In genomic region chr14:47488732-47489131, GRCm38 (mm10) we compare ENCODE assay signal across 13 mouse cellular contexts. TPM values are rescaled to one million over a fixed set of nuclear protein-coding genes. Genes with fewer than 3 reads are reported as not detected.
A peak's percentile ranks its signal among the peaks of the same experiment; 100 is the strongest.
DNase-seq lines count a peak whose midpoint lies in the region; ATAC-seq and TF ChIP-seq lines count a peak whose summit lies in the region.
"Had no signal": no experiment of that assay in that cellular context is flagged by ENCODE, and none has a peak within 500 bp of the region (broad histone marks: within the 10 kb centered on the region; RNA-seq: fewer than 3 reads in every experiment).

No protein-coding gene starts in this region.

- H3K4me2 ChIP-seq in forebrain, embryonic 13.5 days: peak overlapping the region; percentile 35; the same call in 1 of the 2 replicates
- H3K4me2 ChIP-seq in liver, postnatal 0 days (ENCODE audit: low read depth, low read length): no peak overlapping the region
- H3K4me2 ChIP-seq in liver, embryonic 11.5 days: no peak overlapping the region
- no peak overlapping the region for H3K4me2 ChIP-seq in intestine, embryonic 16.5 days (ENCODE audit: low read depth, low read length)

- H3K9ac ChIP-seq in forebrain, embryonic 13.5 days: no peak overlapping the region
- H3K9ac ChIP-seq in liver, postnatal 0 days (replicated peaks): no peak overlapping the region
- no peak overlapping the region for H3K9ac ChIP-seq in liver, embryonic 11.5 days (ENCODE audit: low read depth, low read length)
- H3K9ac ChIP-seq in intestine, embryonic 16.5 days (ENCODE audit: low read depth, low read length): no peak overlapping the region

- no peak for ATAC-seq in forebrain, embryonic 13.5 days
- peak; percentile 55 for ATAC-seq in liver, postnatal 0 days
- ATAC-seq in liver, embryonic 11.5 days (replicated peaks; ENCODE audit: low FRiP score): no peak
- peak; percentile 36; the same call in 1 of the 2 replicates for ATAC-seq in intestine, embryonic 16.5 days

- DNase-seq in forebrain, embryonic 10.5 days (ENCODE audit: extremely low spot score, low spot score): no peak
- DNase-seq in liver, postnatal 0 days: no peak
- DNase-seq in liver, embryonic 11.5 days (ENCODE audit: low spot score): no peak
- DNase-seq in thymus, postnatal 14 days: no peak
- DNase-seq in c-Kit-positive CD71-positive TER-119-positive erythroid progenitor cells, embryonic 14.5 days (ENCODE audit: low spot score): no peak
- DNase-seq: cerebellum, postnatal 25 days; gastrocnemius, postnatal 25 days; lung, postnatal 4 days; thymus, postnatal 36 days had no signal

- WGBS in forebrain, embryonic 13.5 days: 23% methylated on average over 7 of the region's 7 CpGs
- WGBS in forebrain, embryonic 10.5 days: 52% methylated on average over 7 of the region's 7 CpGs
- 66% methylated on average over 7 of the region's 7 CpGs for WGBS in liver, postnatal 0 days (ENCODE audit: insufficient replicate concordance)
- WGBS in liver, embryonic 11.5 days: 65% methylated on average over 7 of the region's 7 CpGs
- 48% methylated on average over 7 of the region's 7 CpGs for WGBS in intestine, embryonic 16.5 days
- WGBS in small intestine, adult 2 months: 41% methylated on average over 7 of the region's 7 CpGs

- TF ChIP-seq EP300 in liver, postnatal 0 days (IDR thresholded peaks at IDR 0.05; ENCODE audit: low read depth): no peak

- no peaks in the 10 kb centered on the region for H3K9me3 ChIP-seq in forebrain, embryonic 13.5 days (replicated peaks)
- H3K9me3 ChIP-seq in forebrain, embryonic 10.5 days: no peaks in the 10 kb centered on the region
- H3K9me3 ChIP-seq in liver, postnatal 0 days (ENCODE audit: low read length): no peaks in the 10 kb centered on the region
- no peaks in the 10 kb centered on the region for H3K9me3 ChIP-seq in liver, embryonic 11.5 days (ENCODE audit: control insufficient read depth, low read length)
- no peaks in the 10 kb centered on the region for H3K9me3 ChIP-seq in intestine, embryonic 16.5 days (ENCODE audit: control insufficient read depth, low read length)
- H3K9me3 ChIP-seq: G1E had no signal

- no peaks in the 10 kb centered on the region for H3K27me3 ChIP-seq in forebrain, embryonic 13.5 days
- H3K27me3 ChIP-seq in forebrain, embryonic 10.5 days (ENCODE audit: poor library complexity, severe bottlenecking): no peaks in the 10 kb centered on the region
- H3K27me3 ChIP-seq in liver, postnatal 0 days (ENCODE audit: insufficient read depth, low read length): no peaks in the 10 kb centered on the region
- no peaks in the 10 kb centered on the region for H3K27me3 ChIP-seq in liver, embryonic 11.5 days (replicated peaks; ENCODE audit: control insufficient read depth, insufficient read depth, low read length)
- H3K27me3 ChIP-seq in intestine, embryonic 16.5 days (replicated peaks; ENCODE audit: control insufficient read depth, insufficient read depth, low read length): no peaks in the 10 kb centered on the region
- H3K27me3 ChIP-seq in small intestine, adult 2 months (ENCODE audit: control insufficient read depth, insufficient read depth, low read length): no peaks in the 10 kb centered on the region

- no peak overlapping the region for H3K27ac ChIP-seq in forebrain, embryonic 13.5 days
- no peak overlapping the region for H3K27ac ChIP-seq in forebrain, embryonic 10.5 days
- no peak overlapping the region for H3K27ac ChIP-seq in liver, postnatal 0 days (ENCODE audit: low read depth)
- no peak overlapping the region for H3K27ac ChIP-seq in liver, embryonic 11.5 days (ENCODE audit: low read depth, low read length)
- H3K27ac ChIP-seq in intestine, embryonic 16.5 days (ENCODE audit: low read length): no peak overlapping the region
- peak overlapping the region; percentile 39 for H3K27ac ChIP-seq in small intestine, adult 2 months (ENCODE audit: insufficient read depth, low read depth, low read length)

- no peak for TF ChIP-seq POLR2A in small intestine, adult 2 months (IDR thresholded peaks at IDR 0.05; ENCODE audit: low read depth, low read length)

- no peak for TF ChIP-seq CTCF in liver, postnatal 0 days (IDR thresholded peaks at IDR 0.05; ENCODE audit: low read depth)
- TF ChIP-seq CTCF in small intestine, adult 2 months (IDR thresholded peaks at IDR 0.05; ENCODE audit: extremely low read depth, insufficient read length, insufficient replicate concordance, low read depth, low read length): no peak

- no peaks in the 10 kb centered on the region for H3K36me3 ChIP-seq in forebrain, embryonic 13.5 days (ENCODE audit: poor library complexity, severe bottlenecking)
- peaks cover 6% of the 10 kb centered on the region; the same call in 1 of the 2 replicates for H3K36me3 ChIP-seq in forebrain, embryonic 10.5 days (replicated peaks)
- peaks cover 7% of the 10 kb centered on the region; the same call in 1 of the 2 replicates for H3K36me3 ChIP-seq in liver, postnatal 0 days (replicated peaks; ENCODE audit: insufficient read depth, low read length)
- H3K36me3 ChIP-seq in liver, embryonic 11.5 days (ENCODE audit: control insufficient read depth, insufficient read depth, low read length): no peaks in the 10 kb centered on the region
- no peaks in the 10 kb centered on the region for H3K36me3 ChIP-seq in intestine, embryonic 16.5 days (ENCODE audit: control insufficient read depth, insufficient read depth, low read length)
- no peaks in the 10 kb centered on the region for H3K36me3 ChIP-seq in small intestine, adult 2 months (ENCODE audit: control insufficient read depth, insufficient read depth, low read length)

- H3K4me1 ChIP-seq in forebrain, embryonic 13.5 days: peaks cover 16% of the 10 kb centered on the region
- H3K4me1 ChIP-seq in forebrain, embryonic 10.5 days: peaks cover 29% of the 10 kb centered on the region
- peaks cover 37% of the 10 kb centered on the region for H3K4me1 ChIP-seq in liver, postnatal 0 days (ENCODE audit: insufficient read depth)
- 0 out of 2 replicates have a peak, but pooled peaks cover 7% of the 10 kb centered on the region for H3K4me1 ChIP-seq in liver, embryonic 11.5 days (replicated peaks; ENCODE audit: control insufficient read depth, insufficient read depth, low read length)
- peaks cover 11% of the 10 kb centered on the region; the same call in 1 of the 2 replicates for H3K4me1 ChIP-seq in intestine, embryonic 16.5 days (ENCODE audit: control insufficient read depth, insufficient read depth, low read length)
- peaks cover 22% of the 10 kb centered on the region for H3K4me1 ChIP-seq in small intestine, adult 2 months (ENCODE audit: control insufficient read depth, insufficient read depth, insufficient read length, low read length)

- H3K4me3 ChIP-seq in forebrain, embryonic 13.5 days: no peak overlapping the region
- H3K4me3 ChIP-seq in forebrain, embryonic 10.5 days: no peak overlapping the region
- no peak overlapping the region for H3K4me3 ChIP-seq in liver, postnatal 0 days (ENCODE audit: low read depth, low read length)
- no peak overlapping the region for H3K4me3 ChIP-seq in liver, embryonic 11.5 days (ENCODE audit: low read depth, low read length)
- H3K4me3 ChIP-seq in intestine, embryonic 16.5 days (ENCODE audit: low read length): no peak overlapping the region
- no peak overlapping the region for H3K4me3 ChIP-seq in small intestine, adult 2 months (ENCODE audit: low read depth, low read length)

RNA-seq across cellular contexts. Expression of gene Fbxo34, which starts 38.5 kb away (rescaled TPM):
- 20.4 and 23.5 TPM in 2 replicates for polyA plus RNA-seq in forebrain, embryonic 13.5 days (2015; fragmentation: Nextera tagmentation; extraction: Ambion mirVana)
- polyA plus RNA-seq in forebrain, embryonic 10.5 days (2016; fragmentation: Nextera tagmentation; extraction: Ambion mirVana): 26.5 and 28.4 TPM in 2 replicates
- 19.3 and 22.1 TPM in 2 replicates for polyA plus RNA-seq in liver, postnatal 0 days (2015; fragmentation: Nextera tagmentation; extraction: Ambion mirVana)
- 27.8 and 30.9 TPM in 2 replicates for polyA plus RNA-seq in liver, embryonic 11.5 days (2014; fragmentation: Nextera tagmentation; extraction: Ambion mirVana)
- polyA plus RNA-seq in intestine, embryonic 16.5 days (2015; fragmentation: Nextera tagmentation; extraction: Ambion mirVana): 20.4 and 23.5 TPM in 2 replicates
- 11.7 and 33.1 TPM in 2 replicates for polyA plus RNA-seq in small intestine, adult 2 months (2012; rRNA removed)

Comparison
In these comparisons a context has a peak if more than half of its experiments do, and no peak if none do; other contexts are left out.
1. ATAC-seq: peak in liver, postnatal 0 days (single experiment) and intestine, embryonic 16.5 days (single experiment); none in forebrain, embryonic 13.5 days (single experiment) and liver, embryonic 11.5 days (single experiment).